Mouse (Mus musculus) fibroblast of lung, adult 2 months (primary cell): ENCODE measurements at regions not wholly inside any gene's neighbourhood (a gene's known extent, or its start where the extent isn't known, plus 50 kb on each side); places are given as distances from the start of the nearest gene placed in this dataset.
A peak's percentile ranks its signal among the peaks of the same experiment; 100 is the strongest.

Source experiments
- DNase-seq: peaks from one replicate; pipeline ENCODE4 v3.0.0-alpha.2; 2011; ENCODE audit warnings: low read depth

GRCm38 (mm10) chr4:124063269-124064100, 145.7 kb upstream of the 4930535I16Rik start:
- no peak for DNase-seq

- no peak for DNase-seq
Measured at GRCm38 (mm10) chr4:124057607-124058006, 139.8 kb upstream of the 4930535I16Rik start.

- DNase-seq: no peak
Measured at GRCm38 (mm10) chr4:124054240-124054760, 136.5 kb upstream of the 4930535I16Rik start.

GRCm38 (mm10) chr4:124053340-124054038, 135.7 kb upstream of the 4930535I16Rik start:
- no peak for DNase-seq

GRCm38 (mm10) chr4:124052387-124052786, 134.6 kb upstream of the 4930535I16Rik start:
- no peak for DNase-seq

- DNase-seq: no peak
Measured at GRCm38 (mm10) chr4:124048348-124048831, 130.6 kb upstream of the 4930535I16Rik start.

GRCm38 (mm10) chr4:124047898-124048297, 130.1 kb upstream of the 4930535I16Rik start:
- no peak for DNase-seq

GRCm38 (mm10) chr4:124036483-124036882, 118.7 kb upstream of the 4930535I16Rik start:
- DNase-seq: no peak

- DNase-seq: no peak
Measured at GRCm38 (mm10) chr4:124035657-124036061, 117.8 kb upstream of the 4930535I16Rik start.

- DNase-seq: no peak
Measured at GRCm38 (mm10) chr4:124035192-124035591, 117.4 kb upstream of the 4930535I16Rik start.

- no peak for DNase-seq
Measured at GRCm38 (mm10) chr4:124028061-124028460, 110.2 kb upstream of the 4930535I16Rik start.

- peak; percentile 16 for DNase-seq
Measured at GRCm38 (mm10) chr4:124016401-124016800, 98.6 kb upstream of the 4930535I16Rik start.

- DNase-seq: no peak
Measured at GRCm38 (mm10) chr4:124015323-124015722, 97.5 kb upstream of the 4930535I16Rik start.

GRCm38 (mm10) chr4:124012406-124012805, 94.6 kb upstream of the 4930535I16Rik start:
- no peak for DNase-seq

GRCm38 (mm10) chr4:124008725-124009124, 90.9 kb upstream of the 4930535I16Rik start:
- no peak for DNase-seq

- DNase-seq: no peak
Measured at GRCm38 (mm10) chr4:124005626-124006315, 87.9 kb upstream of the 4930535I16Rik start.

GRCm38 (mm10) chr4:124002760-124003159, 84.9 kb upstream of the 4930535I16Rik start:
- no peak for DNase-seq

GRCm38 (mm10) chr4:124002105-124002504, 84.3 kb upstream of the 4930535I16Rik start:
- DNase-seq: no peak

GRCm38 (mm10) chr4:123995815-123996214, 78.0 kb upstream of the 4930535I16Rik start:
- DNase-seq: no peak

- no peak for DNase-seq
Measured at GRCm38 (mm10) chr4:123991223-123991622, 73.4 kb upstream of the 4930535I16Rik start.

GRCm38 (mm10) chr4:123990293-123991185, 72.7 kb upstream of the 4930535I16Rik start:
- peak; percentile 4 for DNase-seq
